Mouse (Mus musculus): ENCODE measurements around the gene Il13. TPM values are rescaled to one million over a fixed set of nuclear protein-coding genes. Genes with fewer than 3 reads are reported as not detected.
A peak's percentile ranks its signal among the peaks of the same experiment; 100 is the strongest.

Il13 gene
- total RNA-seq, 2 experiments from 2014 or later, result not detected

- DNase-seq, result no peak
These were observed 2.3 kb downstream of the Il13 start for GRCm38 (mm10) chr11:53632122-53632733.

DNA sequence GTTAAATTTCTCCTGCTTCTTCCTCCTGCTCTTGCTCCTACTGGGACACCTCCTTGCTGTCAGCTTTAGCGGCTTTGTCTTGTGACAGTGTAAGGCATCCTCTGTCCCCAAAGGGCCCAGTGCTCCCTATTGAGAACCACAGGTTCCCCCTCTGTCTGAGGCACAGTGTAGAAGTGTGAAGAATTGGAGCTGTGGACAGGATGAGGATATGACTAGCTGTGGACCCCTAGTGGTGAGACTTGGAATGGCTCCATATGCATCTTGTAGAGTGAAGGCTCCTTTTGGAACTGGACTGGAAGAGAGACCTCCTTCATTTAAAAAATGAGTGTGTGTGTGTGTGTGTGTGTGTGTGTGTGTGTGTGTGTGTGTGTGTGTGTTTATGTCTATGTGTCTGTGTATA, 6.6 kb downstream of the Il13 start:
- peak; percentile 84 for DNase-seq

- no peak for DNase-seq
These were observed 7.6 kb downstream of the Il13 start for GRCm38 (mm10) chr11:53626802-53627373.

DNA sequence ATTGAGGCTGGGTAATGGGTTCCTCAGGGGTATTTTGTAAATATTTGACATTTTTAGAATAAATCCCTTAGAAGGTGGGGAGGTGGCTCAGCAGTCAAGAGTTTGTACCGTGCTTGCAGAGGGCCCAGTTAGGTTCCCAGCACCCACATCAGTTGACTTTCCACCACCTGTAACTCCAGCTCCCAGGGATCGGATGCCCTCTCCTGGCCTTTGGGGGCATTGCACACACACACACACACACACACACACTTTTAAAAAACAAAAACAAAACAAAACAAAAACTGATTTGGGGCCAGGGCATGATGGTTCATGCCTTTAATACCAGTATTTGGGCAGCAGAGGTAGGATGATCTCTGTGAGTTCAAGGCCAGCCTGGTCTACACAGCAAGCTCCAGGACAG, 10.4 kb downstream of the Il13 start:
- no peak for DNase-seq

GRCm38 (mm10) chr11:53623573-53623972, 10.9 kb downstream of the Il13 start:
- no peak for DNase-seq

- DNase-seq, result no peak
These were observed 12.1 kb downstream of the Il13 start for GRCm38 (mm10) chr11:53622440-53622806.

DNA sequence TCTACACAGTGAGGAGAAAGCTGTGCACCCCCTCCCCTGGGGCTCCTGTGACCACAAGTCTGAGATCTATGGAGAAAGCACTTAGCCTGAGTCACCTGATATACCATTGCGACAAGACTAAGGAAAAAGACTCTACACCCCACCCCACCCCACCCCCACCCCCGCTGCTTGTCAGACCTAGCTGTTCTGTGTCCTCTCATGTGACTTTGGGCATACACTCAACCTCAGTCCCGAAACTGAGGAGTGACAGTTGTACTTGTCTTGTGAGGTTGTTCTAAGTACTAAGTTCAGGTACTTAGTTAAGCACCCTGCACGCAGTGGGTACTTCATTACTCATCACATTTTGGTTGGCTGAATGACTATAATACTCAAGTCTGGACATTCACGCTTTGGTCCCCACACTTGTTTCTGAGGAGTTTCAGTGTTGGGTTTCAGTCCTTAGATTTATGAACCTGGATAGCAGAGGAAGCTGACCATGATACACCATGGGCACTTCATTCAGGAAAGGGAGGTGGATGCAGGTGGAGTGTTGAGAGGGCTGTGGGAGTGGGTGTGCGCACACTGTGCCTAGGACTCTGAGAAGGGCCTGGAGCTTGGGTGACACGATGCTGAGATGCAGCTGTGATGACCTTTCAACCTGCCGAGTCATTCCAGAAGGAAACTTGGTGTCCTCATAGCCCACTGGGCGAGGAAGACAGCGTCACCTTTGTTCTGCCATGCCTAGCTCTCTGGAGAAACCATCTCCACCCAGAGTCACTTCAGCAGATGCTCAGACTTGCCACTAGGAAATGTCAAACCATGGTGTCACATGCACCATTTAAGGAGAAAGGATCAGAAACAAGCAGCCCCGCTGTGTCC, 12.7 kb downstream of the Il13 start:
- no peak for DNase-seq

- DNase-seq, result no peak
These were observed 14.4 kb downstream of the Il13 start for GRCm38 (mm10) chr11:53620094-53620493.

DNA sequence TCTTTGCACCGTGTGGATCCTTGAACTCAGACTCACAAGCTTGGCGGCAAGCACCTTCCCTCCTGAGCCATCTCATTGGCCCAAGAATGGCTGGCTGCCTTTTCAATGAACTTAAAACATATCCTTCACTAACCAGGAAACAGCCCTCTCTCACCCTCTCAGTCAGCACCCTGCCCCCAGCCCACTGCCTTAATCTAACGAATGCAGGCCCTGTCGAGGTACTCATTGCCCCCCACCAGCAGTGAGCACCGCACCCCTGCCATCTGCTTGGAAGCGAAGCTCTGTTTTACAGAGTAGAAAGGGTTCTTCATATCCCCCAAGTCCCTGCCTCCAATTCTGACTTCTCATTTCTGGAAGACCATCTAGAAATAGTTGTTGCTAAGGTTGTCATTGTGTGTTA, 15.1 kb downstream of the Il13 start:
- no peak for DNase-seq

GRCm38 (mm10) chr11:53618619-53619198, 15.8 kb downstream of the Il13 start, which contains the start of gene Il4:
TSS of gene Il4 (minus strand) at chr11:53618669.
- DNase-seq, result no peak

DNA sequence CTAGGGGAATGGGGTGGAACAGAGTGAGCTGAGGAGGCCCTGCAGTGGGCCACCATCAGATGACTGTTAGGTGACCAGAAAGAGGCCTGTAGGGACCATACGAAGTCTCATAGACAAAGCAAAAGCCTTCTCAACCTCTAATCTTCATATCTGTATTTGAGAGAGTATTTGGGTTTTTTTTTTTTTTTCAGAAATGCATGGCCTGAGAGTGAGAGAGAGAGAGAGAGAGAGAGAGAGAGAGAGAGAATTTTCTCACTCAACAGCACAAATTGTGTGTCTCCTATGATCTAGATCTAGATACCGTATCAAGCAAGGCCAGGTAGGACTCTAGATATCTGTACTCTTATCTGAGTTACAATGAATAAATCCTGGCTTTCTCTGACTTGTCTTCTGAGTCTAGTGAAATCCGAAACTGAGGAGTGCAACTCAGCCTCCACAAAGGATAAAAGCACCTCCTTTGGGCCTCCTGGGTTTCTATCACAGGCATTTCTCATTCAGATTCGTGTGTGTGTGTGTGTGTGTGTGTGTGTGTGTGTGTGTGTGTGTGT, 16.9 kb downstream of the Il13 start:
- no peak for DNase-seq

GRCm38 (mm10) chr11:53616748-53617558, 17.5 kb downstream of the Il13 start:
- no peak for DNase-seq

DNA sequence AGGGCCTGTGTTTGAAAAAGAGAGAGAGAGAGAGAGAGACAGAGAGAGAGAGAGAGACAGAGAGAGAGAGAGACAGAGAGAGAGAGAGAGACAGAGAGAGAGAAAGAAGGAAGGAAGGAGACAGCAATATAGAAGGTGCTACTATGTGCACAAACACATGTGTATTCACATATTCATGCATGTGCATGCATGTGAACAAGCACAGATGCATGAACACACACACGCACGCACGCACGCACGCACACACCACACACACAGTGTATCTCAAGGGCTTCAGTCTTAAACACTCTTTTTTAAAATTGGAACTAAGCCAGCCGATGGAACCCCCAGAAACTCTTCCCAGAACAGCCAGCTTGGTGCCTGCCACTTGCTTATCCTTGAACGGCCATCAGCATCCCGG, 18.9 kb downstream of the Il13 start:
- no peak for DNase-seq

DNA sequence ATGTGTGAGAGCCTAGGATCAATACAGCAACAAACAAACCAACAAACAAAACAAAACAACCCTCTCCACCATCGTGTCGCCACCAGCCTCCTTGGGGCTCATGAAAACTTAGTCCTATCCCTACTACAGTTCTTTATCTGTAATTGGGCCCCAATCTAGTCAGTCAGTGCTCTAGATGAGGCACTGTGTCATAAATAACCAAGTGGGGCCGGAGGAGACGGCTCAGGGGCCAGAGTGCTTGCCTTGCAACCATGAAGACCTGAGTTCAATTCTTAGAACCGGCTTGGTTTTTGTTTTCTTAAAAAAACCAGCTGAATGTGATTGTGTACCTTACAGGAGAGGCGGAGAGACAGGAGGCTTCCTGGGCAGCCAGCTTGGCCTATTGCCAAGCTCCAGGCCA, 19.3 kb downstream of the Il13 start:
- DNase-seq, result no peak

DNA sequence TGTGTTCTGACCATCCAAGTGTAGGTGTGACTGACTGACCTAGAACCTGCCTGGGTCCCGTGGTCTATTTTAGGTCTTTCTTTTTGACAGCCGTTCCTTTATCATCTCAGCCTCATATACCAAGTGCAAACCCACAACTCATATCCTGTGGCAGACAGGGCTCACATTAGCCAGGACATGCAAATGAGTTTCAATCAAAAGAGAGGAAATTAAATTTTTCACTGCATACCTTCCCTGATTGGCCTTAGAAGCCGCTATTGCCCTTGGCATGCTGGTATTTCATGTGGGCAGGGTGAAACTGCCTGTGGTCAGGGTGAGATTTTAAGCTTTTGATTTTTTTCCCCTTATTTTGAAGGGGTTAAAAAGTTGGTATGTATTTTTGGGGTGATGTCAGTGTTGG, 24.8 kb downstream of the Il13 start:
- no peak for DNase-seq

GRCm38 (mm10) chr11:53609231-53609630, 25.3 kb downstream of the Il13 start:
- no peak for DNase-seq

DNA sequence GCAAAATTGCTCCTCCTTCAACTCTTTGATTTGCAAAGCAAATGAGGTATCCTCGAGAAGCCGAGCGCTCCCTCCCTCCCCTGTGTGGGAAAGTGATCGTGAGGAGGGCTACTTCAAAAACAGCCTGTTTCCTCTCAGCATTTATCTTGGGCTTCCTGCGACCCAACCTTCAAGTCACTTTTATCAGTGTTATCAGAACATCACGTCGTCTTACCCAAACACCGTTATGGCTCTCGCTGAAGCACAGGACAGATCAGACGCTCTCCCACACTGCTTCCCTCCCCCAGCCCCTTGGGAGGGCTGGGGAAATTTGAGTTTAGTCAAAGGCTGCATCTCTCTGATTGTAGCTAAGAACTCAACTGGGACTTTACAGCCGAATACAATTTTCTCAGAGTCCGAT, 28.9 kb downstream of the Il13 start:
- DNase-seq, result no peak

DNA sequence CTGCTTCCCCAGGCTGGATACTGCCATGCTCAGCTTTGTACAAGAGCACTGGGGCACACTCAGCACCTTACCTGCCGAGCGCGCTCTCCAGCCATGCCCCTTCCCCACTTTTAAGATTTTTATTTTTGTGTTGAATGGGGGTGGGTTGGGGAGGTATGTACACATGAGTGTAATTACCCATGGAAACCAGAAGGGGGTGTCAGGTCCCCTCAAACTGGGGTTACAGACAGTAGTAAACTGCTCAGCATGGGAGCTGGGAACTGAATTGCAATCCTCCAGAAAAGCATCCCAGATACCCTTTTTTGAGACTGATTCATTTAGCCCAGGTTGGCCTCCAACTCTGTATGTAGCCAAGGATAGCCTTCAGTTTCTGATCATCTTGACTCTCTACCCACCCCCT, 29.5 kb downstream of the Il13 start:
- no peak for DNase-seq

DNA sequence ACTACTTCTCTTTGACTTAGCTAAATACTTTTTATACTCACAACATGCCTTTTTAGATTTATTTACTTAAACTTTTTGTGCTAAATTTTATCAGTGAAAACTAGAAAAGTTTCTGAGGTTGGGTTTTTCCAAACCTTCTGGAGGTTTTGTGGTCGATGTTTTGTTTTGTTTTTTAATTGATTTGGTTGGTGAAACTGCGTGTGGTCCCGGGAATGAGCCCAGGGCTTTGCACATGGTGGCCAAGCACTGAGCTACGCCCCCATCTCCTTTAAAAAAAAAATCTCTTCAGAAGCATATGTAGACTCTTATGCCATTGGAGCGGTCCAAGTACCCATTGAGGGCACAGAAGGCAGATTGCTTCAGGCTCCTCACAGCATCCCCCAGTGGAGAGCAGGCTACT, 43.4 kb downstream of the Il13 start:
- DNase-seq, result no peak

GRCm38 (mm10) chr11:53590368-53590768, 44.1 kb downstream of the Il13 start:
- DNase-seq, result peak; percentile 61

- DNase-seq, result no peak
These were observed 46.2 kb downstream of the Il13 start for GRCm38 (mm10) chr11:53588279-53588678.

GRCm38 (mm10) chr11:53585510-53585909, 49.0 kb downstream of the Il13 start:
- DNase-seq, result no peak

All from adrenal gland, postnatal 10 days (tissue).